In the genomic region with DNA sequence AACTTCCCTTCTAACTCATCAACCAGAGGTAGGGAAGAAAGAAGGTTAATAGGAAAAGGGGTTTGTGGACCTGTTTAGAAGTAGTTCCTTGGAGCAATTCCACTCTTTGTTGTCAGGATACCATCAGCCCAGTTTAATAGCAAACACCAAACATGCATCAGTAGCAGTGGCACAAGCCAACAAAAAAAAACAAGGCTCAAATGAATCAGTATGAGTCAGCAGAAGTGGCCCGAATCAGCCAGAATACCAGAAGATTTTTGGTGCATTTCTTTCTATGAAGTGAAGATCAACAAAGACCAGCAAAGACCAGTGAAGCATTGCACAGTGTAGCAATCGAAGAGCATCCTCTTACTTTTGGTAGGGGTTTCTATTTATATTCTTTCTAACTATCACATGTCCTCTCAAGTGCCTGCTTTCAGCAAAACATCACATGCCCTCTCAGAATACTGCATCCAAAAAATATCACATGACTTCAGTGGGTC, we compare ENCODE assay signal across 29 mouse cellular contexts. TPM values are rescaled to one million over a fixed set of nuclear protein-coding genes. Genes with fewer than 3 reads are reported as not detected.
A peak's percentile ranks its signal among the peaks of the same experiment; 100 is the strongest.
DNase-seq lines count a peak whose midpoint lies in the region; ATAC-seq and TF ChIP-seq lines count a peak whose summit lies in the region.
"Had no signal": no experiment of that assay in that cellular context is flagged by ENCODE, and none has a peak within 500 bp of the region (broad histone marks: within the 10 kb centered on the region; RNA-seq: fewer than 3 reads in every experiment).

No protein-coding gene starts in this region.

- peak; percentile 58 for DNase-seq in Muller cell, postnatal 12 days (ENCODE audit: inconsistent ontology term)
- DNase-seq in urinary bladder, postnatal 10 days (ENCODE audit: low spot score), result no peak
- DNase-seq in hindbrain, embryonic 14.5 days (ENCODE audit: low spot score), result no peak
- DNase-seq in kidney, postnatal 10 days, result no peak
- DNase-seq: adrenal gland, adult 8-10 months; adrenal gland, postnatal 14 days; adrenal gland, postnatal 36 days; B cell, adult 2 months; cerebellum, adult 11 months; cerebellum, adult 18-20 months; cerebellum, adult 8-10 months; cerebellum, adult 9-11 months; cerebellum, postnatal 14 days; cerebellum, postnatal 36 days; embryo, embryonic 11 days; forebrain, postnatal 0 days had no signal

- no peak overlapping the region for H3K4me3 ChIP-seq in bone marrow macrophage, adult 2 months (ENCODE audit: insufficient read depth, low read length)
- H3K4me3 ChIP-seq in hindbrain, embryonic 14.5 days (replicated peaks; ENCODE audit: low read length), result no peak overlapping the region
- H3K4me3 ChIP-seq: embryonic facial prominence, embryonic 13.5 days; embryonic facial prominence, embryonic 15.5 days; erythroblast, embryonic 14.5 days; forebrain, embryonic 13.5 days; forebrain, embryonic 15.5 days had no signal

- H3K9me3 ChIP-seq in hindbrain, embryonic 14.5 days (ENCODE audit: control insufficient read depth, low read length), result no peaks in the 10 kb centered on the region
- H3K9me3 ChIP-seq: embryonic facial prominence, embryonic 13.5 days; embryonic facial prominence, embryonic 15.5 days; forebrain, embryonic 13.5 days; forebrain, embryonic 15.5 days; G1E had no signal

- no peak for ATAC-seq in hindbrain, embryonic 14.5 days (ENCODE audit: low FRiP score)
- ATAC-seq: activated CD4-positive, CD25-positive, alpha-beta regulatory T cell, adult 4 months; CD4-positive, CD25-positive, alpha-beta regulatory T cell, adult 4 months; forebrain, embryonic 13.5 days; forebrain, embryonic 15.5 days; forebrain, postnatal 0 days had no signal

- 94% methylated on average over 2 of the region's 2 CpGs for WGBS in hindbrain, embryonic 14.5 days

- H3K4me1 ChIP-seq in bone marrow macrophage, adult 2 months (ENCODE audit: control insufficient read depth, insufficient read depth, low read length), result peaks cover 5% of the 10 kb centered on the region
- no peaks in the 10 kb centered on the region for H3K4me1 ChIP-seq in hindbrain, embryonic 14.5 days (replicated peaks; ENCODE audit: control insufficient read depth, insufficient read depth, low read length)
- H3K4me1 ChIP-seq: embryonic facial prominence, embryonic 13.5 days; embryonic facial prominence, embryonic 15.5 days; forebrain, embryonic 13.5 days; forebrain, embryonic 15.5 days had no signal

- H3K9ac ChIP-seq in hindbrain, embryonic 14.5 days, result no peak overlapping the region
- H3K9ac ChIP-seq: embryonic facial prominence, embryonic 13.5 days; embryonic facial prominence, embryonic 15.5 days; forebrain, embryonic 13.5 days; forebrain, embryonic 15.5 days; forebrain, postnatal 0 days had no signal

- no peak for TF ChIP-seq POLR2A in bone marrow macrophage, adult 2 months (IDR thresholded peaks at IDR 0.05; ENCODE audit: borderline replicate concordance, low read depth, low read length)

- peak overlapping the region; percentile 17 for H3K27ac ChIP-seq in bone marrow macrophage, adult 2 months (ENCODE audit: insufficient read depth, low read depth, low read length)
- H3K27ac ChIP-seq in hindbrain, embryonic 14.5 days, result no peak overlapping the region
- H3K27ac ChIP-seq: embryonic facial prominence, embryonic 13.5 days; embryonic facial prominence, embryonic 15.5 days; forebrain, embryonic 13.5 days; forebrain, embryonic 15.5 days had no signal

- no peaks in the 10 kb centered on the region for H3K27me3 ChIP-seq in hindbrain, embryonic 14.5 days (ENCODE audit: control insufficient read depth, insufficient read depth, low read length)
- H3K27me3 ChIP-seq: CH12.LX; embryonic facial prominence, embryonic 13.5 days; embryonic facial prominence, embryonic 15.5 days; forebrain, embryonic 13.5 days; forebrain, embryonic 15.5 days had no signal

- TF ChIP-seq CTCF in bone marrow macrophage, adult 2 months (IDR thresholded peaks at IDR 0.05; ENCODE audit: low read depth, low read length), result no peak

- no peak overlapping the region for H3K4me2 ChIP-seq in hindbrain, embryonic 14.5 days (replicated peaks)
- H3K4me2 ChIP-seq: embryonic facial prominence, embryonic 13.5 days; embryonic facial prominence, embryonic 15.5 days; forebrain, embryonic 13.5 days; forebrain, embryonic 15.5 days had no signal

- no peaks in the 10 kb centered on the region for H3K36me3 ChIP-seq in hindbrain, embryonic 14.5 days (replicated peaks; ENCODE audit: control insufficient read depth, insufficient read depth)
- H3K36me3 ChIP-seq: embryonic facial prominence, embryonic 13.5 days; embryonic facial prominence, embryonic 15.5 days; forebrain, embryonic 15.5 days; G1E had no signal

RNA-seq across cellular contexts. Expression of a gene that starts 52.9 kb away (rescaled TPM):
- polyA plus RNA-seq in bone marrow macrophage, adult 2 months (2012; ENCODE audit: insufficient read depth, insufficient read length, missing spikeins), result not detected in 2 replicates
- polyA plus RNA-seq in hindbrain, embryonic 14.5 days (2014; fragmentation: Nextera tagmentation; extraction: Ambion mirVana), result not detected in 2 replicates
- polyA plus RNA-seq: activated CD4-positive, CD25-positive, alpha-beta regulatory T cell, adult 4 months; brain, embryonic 14.5 days; CD4-positive, CD25-positive, alpha-beta regulatory T cell, adult 4 months; embryonic facial prominence, embryonic 11.5 days; embryonic facial prominence, embryonic 13.5 days; embryonic facial prominence, embryonic 15.5 days; erythroblast, embryonic 14.5 days; forebrain, embryonic 11.5 days; forebrain, embryonic 13.5 days; forebrain, embryonic 15.5 days; forebrain, postnatal 0 days; G1E had no signal
